Mouse (Mus musculus) hindbrain, embryonic 12.5 days (tissue): ENCODE data around the gene Tmem38b. TPM values are rescaled to one million over a fixed set of nuclear protein-coding genes. Genes with fewer than 3 reads are reported as not detected.

ENCODE experiments used
- ATAC-seq: fragments of 200-750 bp; cut with Nextera tagmentation; 2 replicates; pipeline ENCODE4 v1.8.0; 2017; ENCODE audit warnings: moderate TSS enrichment; ENCODE audit not compliant: low FRiP score
- H3K27ac ChIP-seq: fragments of 300-500 bp; sonication (generic); 2 replicates; pipeline ENCODE4 v1.5.1; 2016; ENCODE audit warnings: mild to moderate bottlenecking
- H3K27me3 ChIP-seq: fragments of 300-500 bp; sonication (generic); 2 replicates; pipeline ENCODE4 v1.6.1; 2016; ENCODE audit warnings: mild to moderate bottlenecking
- H3K36me3 ChIP-seq: fragments of 300-500 bp; sonication (generic); 2 replicates; pipeline ENCODE4 v1.6.1; 2016; ENCODE audit warnings: mild to moderate bottlenecking
- H3K4me1 ChIP-seq: fragments of 300-500 bp; sonication (generic); 2 replicates; pipeline ENCODE4 v1.6.1; 2016
- H3K4me2 ChIP-seq: fragments of 300-500 bp; sonication (generic); replicated peaks from 2 replicates; pipeline ENCODE4 v1.6.1; 2016; ENCODE audit warnings: mild to moderate bottlenecking
- H3K4me3 ChIP-seq: fragments of 300-500 bp; sonication (generic); 2 replicates; pipeline ENCODE4 v1.5.1; 2016; ENCODE audit warnings: mild to moderate bottlenecking
- H3K9ac ChIP-seq: fragments of 300-500 bp; sonication (generic); 2 replicates; pipeline ENCODE4 v1.6.1; 2016; ENCODE audit warnings: mild to moderate bottlenecking, moderate library complexity
- H3K9me3 ChIP-seq: fragments of 300-500 bp; sonication (generic); replicated peaks from 2 replicates; pipeline ENCODE4 v1.6.1; 2016; ENCODE audit warnings: mild to moderate bottlenecking
- WGBS: fragments of 180-500 bp; shearing (Covaris S2); methylation state at CpG from one replicate; pipeline ENCODE4 v1.1.7; 2016; 5-methylcytosine and 5-hydroxymethylcytosine counted together
- polyA plus RNA-seq: library from polyadenylated mRNA; unstranded; fragments of >200 nt; fragmentation: Nextera tagmentation; extraction: Ambion mirVana; gene quantifications from 2 replicates; pipeline ENCODE4 v1.2.1, GENCODE M21; 2016

The Tmem38b gene
- polyA plus RNA-seq, 1 experiment from 2014 or later: 6.9 TPM

GRCm38 (mm10) chr4:53864098-53864820, 38.4 kb downstream of the Tmem38b start:
- no peak overlapping the region for H3K27ac ChIP-seq
- H3K27me3 ChIP-seq: no peaks in the 10 kb centered on the region
- no peak for ATAC-seq
- no peak overlapping the region for H3K9ac ChIP-seq
- H3K4me3 ChIP-seq: no peak overlapping the region
- H3K9me3 ChIP-seq: no peaks in the 10 kb centered on the region
- no peak overlapping the region for H3K4me2 ChIP-seq
- 88% methylated on average over 19 of the region's 19 CpGs for WGBS
- no peaks in the 10 kb centered on the region for H3K36me3 ChIP-seq
- no peaks in the 10 kb centered on the region for H3K4me1 ChIP-seq

GRCm38 (mm10) chr4:53866459-53866858, 40.6 kb downstream of the Tmem38b start:
- Histone ChIP-seq H3K9ac (no peak overlapping the region), H3K27ac (no peak overlapping the region), H3K4me2 (no peak overlapping the region), H3K27me3 (no peaks in the 10 kb centered on the region), H3K36me3 (no peaks in the 10 kb centered on the region), H3K4me3 (no peak overlapping the region), H3K4me1 (no peaks in the 10 kb centered on the region), H3K9me3 (peaks cover 3% of the 10 kb centered on the region)
- ATAC-seq: no peak

- Histone ChIP-seq H3K9me3 (no peaks in the 10 kb centered on the region), H3K36me3 (no peaks in the 10 kb centered on the region), H3K4me3 (no peak overlapping the region; the same call in 1 of the 2 replicates), H3K27me3 (no peaks in the 10 kb centered on the region), H3K4me1 (peaks cover 6% of the 10 kb centered on the region), H3K9ac (peak overlapping the region; percentile 35; the same call in 1 of the 2 replicates), H3K4me2 (peak overlapping the region; percentile 45), H3K27ac (0 out of 2 replicates have a peak overlapping the region, but pooled peaks have one; percentile 35)
- WGBS: 39% methylated on average over 24 of the region's 24 CpGs
- peak; percentile 40; the same call in 1 of the 2 replicates for ATAC-seq
Measured at GRCm38 (mm10) chr4:53878542-53879417, 52.9 kb downstream of the Tmem38b start.

DNA sequence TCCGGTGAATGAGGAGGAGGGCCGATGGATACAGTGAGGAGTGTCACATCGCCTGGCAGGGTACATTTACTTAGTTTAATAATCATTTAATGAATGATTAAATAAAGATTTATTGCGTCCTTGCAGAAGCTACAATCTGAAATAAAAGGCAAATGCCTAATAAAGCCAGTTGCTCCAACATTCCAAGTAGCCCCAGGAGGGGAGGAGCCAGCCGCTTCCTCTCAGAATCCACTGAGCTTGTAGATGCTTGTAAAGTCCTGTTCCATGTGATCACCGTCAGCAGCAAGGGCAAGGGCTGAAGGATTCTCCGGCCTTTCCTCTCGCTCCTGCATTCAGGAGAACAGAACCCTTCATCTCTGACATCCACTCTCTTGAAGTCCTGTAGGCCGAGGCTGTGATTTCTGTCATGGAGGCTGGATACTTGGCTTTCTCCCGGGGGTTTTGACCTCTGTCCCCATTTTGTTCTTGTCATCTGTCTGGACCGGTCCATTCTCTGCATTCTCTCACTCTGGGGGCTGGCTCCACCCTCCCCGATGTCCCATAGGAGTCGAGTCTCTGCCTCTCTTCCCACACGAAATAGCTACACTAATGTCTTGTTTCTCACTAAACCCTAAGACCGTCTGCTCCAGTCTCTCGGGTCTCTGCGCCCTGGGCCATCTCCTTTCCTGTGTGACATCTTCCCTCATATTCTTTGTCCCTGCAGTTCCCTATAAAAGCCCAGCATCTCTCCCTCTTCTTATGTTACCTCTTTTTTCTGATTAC, 57.3 kb downstream of the Tmem38b start:
- no peak overlapping the region for H3K9ac ChIP-seq
- no peaks in the 10 kb centered on the region for H3K27me3 ChIP-seq
- no peaks in the 10 kb centered on the region for H3K36me3 ChIP-seq
- H3K9me3 ChIP-seq: no peaks in the 10 kb centered on the region
- peaks cover 6% of the 10 kb centered on the region for H3K4me1 ChIP-seq
- no peak overlapping the region for H3K27ac ChIP-seq
- no peak for ATAC-seq
- no peak overlapping the region for H3K4me3 ChIP-seq
- no peak overlapping the region for H3K4me2 ChIP-seq
- 68% methylated on average over 17 of the region's 17 CpGs for WGBS

DNA sequence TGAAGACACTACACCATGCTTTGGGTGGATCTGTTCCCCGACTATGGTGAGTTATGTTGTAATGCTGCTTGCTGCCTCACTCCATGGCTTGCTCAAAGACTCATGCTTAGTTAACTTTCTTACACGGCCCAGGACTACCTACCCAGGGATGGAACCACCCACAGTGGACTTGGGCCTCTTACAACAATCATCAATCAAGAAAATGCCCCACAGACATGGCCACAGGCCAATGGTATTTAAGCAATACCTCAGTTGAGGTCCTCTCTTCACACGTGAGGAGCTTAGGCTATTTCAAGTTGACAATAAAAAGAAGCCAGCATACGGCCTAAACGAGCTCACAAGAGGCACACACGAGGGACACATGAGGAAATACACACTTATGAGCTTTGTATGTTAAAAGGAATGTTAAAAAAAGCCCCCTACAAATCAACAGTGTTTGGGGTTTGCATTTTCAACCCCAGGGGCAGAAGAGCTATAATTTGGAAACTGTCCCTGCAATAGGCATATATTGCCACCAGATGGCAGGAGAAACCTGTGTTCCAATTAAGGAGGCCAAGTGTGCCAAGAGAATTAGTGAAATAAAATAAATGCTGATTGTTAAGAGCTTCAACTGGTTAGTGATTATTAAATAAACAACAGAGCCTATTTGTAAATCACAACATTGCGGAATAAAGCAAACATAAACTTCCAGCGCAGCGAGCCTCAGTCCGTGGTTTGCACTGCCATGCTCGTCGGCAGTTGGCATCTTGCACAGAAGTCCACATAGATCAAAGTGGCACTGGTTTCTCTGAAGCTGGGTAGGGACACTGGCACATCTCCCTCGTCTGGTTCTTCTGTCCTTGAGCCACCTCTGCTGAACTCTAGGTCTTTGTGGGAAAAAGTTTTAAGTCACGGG, 58.8 kb downstream of the Tmem38b start:
- H3K27ac ChIP-seq: no peak overlapping the region
- no peaks in the 10 kb centered on the region for H3K9me3 ChIP-seq
- H3K27me3 ChIP-seq: no peaks in the 10 kb centered on the region
- H3K4me2 ChIP-seq: no peak overlapping the region
- no peak overlapping the region for H3K4me3 ChIP-seq
- no peaks in the 10 kb centered on the region for H3K4me1 ChIP-seq
- H3K9ac ChIP-seq: no peak overlapping the region
- ATAC-seq: 0 out of 2 replicates have a peak, but pooled peaks have one; percentile 16
- whole genome bisulfite sequencing: 67% methylated on average over 14 of the region's 14 CpGs
- no peaks in the 10 kb centered on the region for H3K36me3 ChIP-seq

GRCm38 (mm10) chr4:53886342-53887088, 60.7 kb downstream of the Tmem38b start:
- H3K4me3 ChIP-seq: no peak overlapping the region
- H3K27me3 ChIP-seq: no peaks in the 10 kb centered on the region
- no peak for ATAC-seq
- no peak overlapping the region for H3K27ac ChIP-seq
- H3K4me1 ChIP-seq: no peaks in the 10 kb centered on the region
- no peaks in the 10 kb centered on the region for H3K36me3 ChIP-seq
- no peak overlapping the region for H3K9ac ChIP-seq
- WGBS: 57% methylated on average over 22 of the region's 22 CpGs
- no peak overlapping the region; the same call in 1 of the 2 replicates for H3K4me2 ChIP-seq
- no peaks in the 10 kb centered on the region for H3K9me3 ChIP-seq

GRCm38 (mm10) chr4:53895335-53895734, 69.5 kb downstream of the Tmem38b start:
- no peaks in the 10 kb centered on the region for H3K36me3 ChIP-seq
- WGBS: 72% methylated on average over 1 of the region's 1 CpGs
- no peak for ATAC-seq

GRCm38 (mm10) chr4:53896150-53896833, 70.4 kb downstream of the Tmem38b start:
- Histone ChIP-seq H3K36me3 (no peaks in the 10 kb centered on the region), H3K4me1 (no peaks in the 10 kb centered on the region), H3K9ac (no peak overlapping the region), H3K4me2 (no peak overlapping the region), H3K4me3 (no peak overlapping the region), H3K27me3 (no peaks in the 10 kb centered on the region), H3K27ac (no peak overlapping the region), H3K9me3 (no peaks in the 10 kb centered on the region)
- no peak for ATAC-seq
- 77% methylated on average over 7 of the region's 7 CpGs for WGBS

More at GRCm38 (mm10) chr4:53895335-53895734, 69.5 kb downstream of the Tmem38b start:
- H3K27me3 ChIP-seq: no peaks in the 10 kb centered on the region
- H3K9me3 ChIP-seq: no peaks in the 10 kb centered on the region
- no peak overlapping the region for H3K4me3 ChIP-seq
- no peak overlapping the region for H3K27ac ChIP-seq
- H3K4me2 ChIP-seq: no peak overlapping the region
- no peak overlapping the region for H3K9ac ChIP-seq
- H3K4me1 ChIP-seq: no peaks in the 10 kb centered on the region

DNA sequence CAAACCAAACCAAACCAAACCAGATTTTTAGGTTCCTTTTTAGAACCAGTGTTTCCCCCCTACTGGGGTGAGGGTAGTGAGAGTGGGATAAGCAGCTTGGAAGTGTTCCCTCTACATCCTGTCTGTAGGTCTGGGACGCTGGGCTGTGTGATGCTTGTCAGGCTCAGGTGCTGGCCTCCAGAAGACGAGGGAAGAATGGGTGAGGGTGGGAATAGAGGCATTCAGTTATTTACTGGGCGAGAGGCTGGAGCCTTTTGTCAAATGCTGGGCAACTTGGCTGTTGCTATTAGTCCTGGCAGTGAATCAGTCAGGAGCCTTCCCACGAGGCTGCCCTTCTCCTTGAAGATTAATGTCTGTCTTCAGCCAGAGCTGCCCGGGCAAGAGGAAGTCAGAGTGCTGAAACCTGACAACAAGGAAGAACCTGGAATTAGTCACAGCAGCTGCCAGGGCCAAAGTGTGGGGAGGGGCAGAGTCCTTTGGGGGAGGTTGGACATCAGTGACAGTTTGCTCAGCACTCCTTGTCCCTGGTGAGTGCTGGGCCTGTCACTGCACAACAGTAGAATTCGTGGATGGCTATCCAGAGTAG, 74.6 kb downstream of the Tmem38b start:
- Histone ChIP-seq H3K27me3 (no peaks in the 10 kb centered on the region), H3K36me3 (no peaks in the 10 kb centered on the region), H3K4me1 (no peaks in the 10 kb centered on the region), H3K4me3 (no peak overlapping the region), H3K9me3 (no peaks in the 10 kb centered on the region), H3K4me2 (no peak overlapping the region), H3K27ac (no peak overlapping the region), H3K9ac (no peak overlapping the region)
- no peak for ATAC-seq
- WGBS: 39% methylated on average over 6 of the region's 6 CpGs

DNA sequence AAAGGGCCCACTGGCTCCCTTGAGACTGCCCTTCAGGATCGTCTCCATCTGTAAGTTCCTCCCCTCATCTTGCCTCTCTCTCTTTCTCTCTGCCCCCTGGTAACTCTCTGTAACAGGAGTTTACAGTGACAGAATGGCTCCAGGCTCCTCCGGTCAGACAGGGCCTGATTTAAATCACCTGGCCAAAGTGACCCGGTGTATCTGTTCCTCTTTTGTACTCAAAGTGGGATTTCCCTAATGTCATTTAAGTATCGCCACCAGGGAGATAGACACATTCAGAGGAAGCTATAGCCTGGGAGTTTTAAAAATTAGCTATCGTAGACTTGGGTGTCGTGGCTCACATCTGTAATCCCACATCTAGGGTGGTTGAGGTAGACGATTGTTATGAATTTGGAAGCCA, 78.5 kb downstream of the Tmem38b start:
- H3K9ac ChIP-seq: no peak overlapping the region
- no peak overlapping the region for H3K4me2 ChIP-seq
- H3K9me3 ChIP-seq: no peaks in the 10 kb centered on the region
- H3K4me3 ChIP-seq: no peak overlapping the region
- no peak overlapping the region for H3K27ac ChIP-seq
- no peaks in the 10 kb centered on the region for H3K36me3 ChIP-seq
- no peak for ATAC-seq
- H3K27me3 ChIP-seq: no peaks in the 10 kb centered on the region
- H3K4me1 ChIP-seq: no peaks in the 10 kb centered on the region
- WGBS: 86% methylated on average over 7 of the region's 7 CpGs
